Mouse (Mus musculus) kidney, embryonic 15.5 days (tissue): ENCODE measurements around the gene Rcl1. TPM values are rescaled to one million over a fixed set of nuclear protein-coding genes. Genes with fewer than 3 reads are reported as not detected.

Experiments used
- ATAC-seq: fragments of 200-750 bp; cut with Nextera tagmentation; replicated peaks from 2 replicates; pipeline ENCODE4 v1.8.0; 2017; ENCODE audit warnings: moderate TSS enrichment; ENCODE audit not compliant: low FRiP score
- H3K27ac ChIP-seq: fragments of 300-500 bp; sonication (generic); 2 replicates; pipeline ENCODE4 v1.5.1; 2015; ENCODE audit warnings: mild to moderate bottlenecking, inconsistent platforms
- H3K27me3 ChIP-seq: fragments of 300-500 bp; sonication (generic); 2 replicates; pipeline ENCODE4 v1.6.1; 2015; ENCODE audit warnings: inconsistent platforms
- H3K36me3 ChIP-seq: fragments of 300-500 bp; sonication (generic); 2 replicates; pipeline ENCODE4 v1.6.1; 2015; ENCODE audit warnings: inconsistent platforms
- H3K4me1 ChIP-seq: fragments of 300-500 bp; sonication (generic); 2 replicates; pipeline ENCODE4 v1.6.1; 2015; ENCODE audit warnings: inconsistent platforms
- H3K4me2 ChIP-seq: fragments of 300-500 bp; sonication (generic); 2 replicates; pipeline ENCODE4 v1.6.1; 2015; ENCODE audit warnings: moderate library complexity, mild to moderate bottlenecking, inconsistent platforms
- H3K4me3 ChIP-seq: fragments of 300-500 bp; sonication (generic); replicated peaks from 2 replicates; pipeline ENCODE4 v1.5.1; 2015; ENCODE audit warnings: mild to moderate bottlenecking, inconsistent platforms
- H3K9ac ChIP-seq: fragments of 300-500 bp; sonication (generic); 2 replicates; pipeline ENCODE4 v1.6.1; 2015; ENCODE audit warnings: mild to moderate bottlenecking, inconsistent platforms
- H3K9me3 ChIP-seq: fragments of 300-500 bp; sonication (generic); replicated peaks from 2 replicates; pipeline ENCODE4 v1.6.1; 2016; ENCODE audit warnings: inconsistent platforms
- WGBS: fragments of 180-500 bp; shearing (Covaris S2); methylation state at CpG from one replicate; pipeline ENCODE4 v1.1.7; 2015; ENCODE audit warnings: mixed read lengths; 5-methylcytosine and 5-hydroxymethylcytosine counted together
- polyA plus RNA-seq: library from polyadenylated mRNA; unstranded; fragments of >200 nt; fragmentation: Nextera tagmentation; extraction: Ambion mirVana; gene quantifications from 2 replicates; pipeline ENCODE4 v1.2.1, GENCODE M21; 2015

Rcl1 gene
- polyA plus RNA-seq, 1 experiment from 2014 or later: 63.1 TPM

- Histone ChIP-seq H3K4me2 (no peak overlapping the region), H3K27ac (no peak overlapping the region), H3K27me3 (no peaks in the 10 kb centered on the region), H3K4me1 (peaks cover 10% of the 10 kb centered on the region), H3K9me3 (no peaks in the 10 kb centered on the region), H3K36me3 (no peaks in the 10 kb centered on the region), H3K9ac (no peak overlapping the region), H3K4me3 (no peak overlapping the region)
- WGBS: 54% methylated on average over 5 of the region's 5 CpGs
- no peak for ATAC-seq
Measured at GRCm38 (mm10) chr19:29069195-29069594, 32.0 kb upstream of the Rcl1 start.

DNA sequence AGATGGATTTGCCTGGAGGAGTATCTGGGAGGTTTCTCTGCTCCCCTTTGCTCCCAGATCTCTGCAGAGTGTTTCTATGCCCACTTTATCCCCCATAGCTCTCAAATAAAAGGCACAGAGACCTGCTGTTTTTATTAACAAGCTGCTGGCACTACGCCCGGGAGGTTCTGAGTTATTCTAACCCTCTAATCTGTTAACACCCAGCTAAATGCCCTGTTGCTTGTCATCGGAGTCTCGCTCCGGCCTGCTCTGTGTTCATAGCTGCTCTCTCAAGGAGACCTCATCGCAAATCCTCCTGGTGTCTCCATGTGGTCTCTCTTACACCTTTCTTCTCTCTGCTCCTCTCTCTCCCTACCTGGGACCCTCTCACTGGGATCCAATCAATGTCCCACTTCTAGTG is 26.4 kb upstream of the Rcl1 start:
- Histone ChIP-seq H3K4me3 (no peak overlapping the region), H3K27ac (no peak overlapping the region), H3K4me2 (no peak overlapping the region), H3K27me3 (no peaks in the 10 kb centered on the region), H3K9ac (no peak overlapping the region), H3K36me3 (no peaks in the 10 kb centered on the region), H3K9me3 (no peaks in the 10 kb centered on the region), H3K4me1 (no peaks in the 10 kb centered on the region)
- no peak for ATAC-seq
- WGBS: 50% methylated on average over 6 of the region's 6 CpGs

DNA sequence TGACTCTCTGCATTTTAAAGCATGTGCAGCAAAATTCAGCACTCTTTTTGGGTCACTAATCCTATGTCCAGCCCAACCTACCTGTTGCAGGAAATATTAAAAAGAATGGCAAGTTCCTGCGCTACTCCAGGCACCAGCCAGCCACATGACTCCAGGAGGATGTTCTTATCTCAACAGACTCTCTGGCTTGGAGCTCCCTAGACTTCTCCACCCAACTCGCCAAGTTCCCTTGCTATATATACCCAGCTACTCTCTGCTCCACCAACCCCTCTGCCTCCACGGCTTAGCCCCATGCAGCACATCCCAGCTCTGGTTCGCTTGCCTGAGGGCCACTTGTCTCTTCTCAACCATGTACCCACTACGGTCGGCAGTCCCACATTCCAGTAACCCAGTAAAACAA is 12.5 kb upstream of the Rcl1 start:
- no peaks in the 10 kb centered on the region for H3K36me3 ChIP-seq
- no peak overlapping the region for H3K4me3 ChIP-seq
- ATAC-seq: no peak
- H3K27ac ChIP-seq: no peak overlapping the region
- H3K9me3 ChIP-seq: 0 out of 2 replicates have a peak, but pooled peaks cover 5% of the 10 kb centered on the region
- 75% methylated on average over 6 of the region's 6 CpGs for WGBS
- no peaks in the 10 kb centered on the region for H3K4me1 ChIP-seq
- no peak overlapping the region for H3K9ac ChIP-seq
- no peaks in the 10 kb centered on the region for H3K27me3 ChIP-seq
- H3K4me2 ChIP-seq: no peak overlapping the region

DNA sequence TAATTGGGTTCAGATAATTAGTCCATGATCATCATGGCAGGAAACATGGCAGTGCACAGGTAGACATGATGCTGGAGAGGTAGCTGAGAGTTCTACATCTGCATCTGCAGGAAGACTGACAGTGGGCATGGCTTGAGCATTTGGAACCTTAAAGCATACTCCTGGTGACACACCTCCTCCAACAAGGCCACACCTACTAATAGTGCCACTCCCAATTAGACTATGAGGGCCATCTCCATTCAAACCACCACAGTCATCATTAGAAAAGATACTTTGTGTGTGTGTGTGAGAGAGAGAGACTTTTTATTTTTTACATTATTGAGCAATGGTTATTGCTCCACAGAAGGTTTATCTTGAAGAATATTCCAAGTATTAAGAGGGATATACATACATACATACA is 9.0 kb upstream of the Rcl1 start:
- H3K27me3 ChIP-seq: no peaks in the 10 kb centered on the region
- no peak overlapping the region for H3K9ac ChIP-seq
- H3K27ac ChIP-seq: no peak overlapping the region
- ATAC-seq: no peak
- no peaks in the 10 kb centered on the region for H3K4me1 ChIP-seq
- H3K36me3 ChIP-seq: no peaks in the 10 kb centered on the region
- no peaks in the 10 kb centered on the region for H3K9me3 ChIP-seq
- H3K4me3 ChIP-seq: no peak overlapping the region
- no peak overlapping the region for H3K4me2 ChIP-seq

- H3K27me3 ChIP-seq: no peaks in the 10 kb centered on the region
- H3K27ac ChIP-seq: no peak overlapping the region
- H3K4me2 ChIP-seq: no peak overlapping the region
- no peaks in the 10 kb centered on the region for H3K36me3 ChIP-seq
- no peaks in the 10 kb centered on the region for H3K9me3 ChIP-seq
- ATAC-seq: no peak
- H3K4me1 ChIP-seq: peaks cover 13% of the 10 kb centered on the region
- H3K9ac ChIP-seq: no peak overlapping the region
- H3K4me3 ChIP-seq: no peak overlapping the region
- 81% methylated on average over 5 of the region's 5 CpGs for WGBS
Measured at GRCm38 (mm10) chr19:29099106-29099505, 2.1 kb upstream of the Rcl1 start.

DNA sequence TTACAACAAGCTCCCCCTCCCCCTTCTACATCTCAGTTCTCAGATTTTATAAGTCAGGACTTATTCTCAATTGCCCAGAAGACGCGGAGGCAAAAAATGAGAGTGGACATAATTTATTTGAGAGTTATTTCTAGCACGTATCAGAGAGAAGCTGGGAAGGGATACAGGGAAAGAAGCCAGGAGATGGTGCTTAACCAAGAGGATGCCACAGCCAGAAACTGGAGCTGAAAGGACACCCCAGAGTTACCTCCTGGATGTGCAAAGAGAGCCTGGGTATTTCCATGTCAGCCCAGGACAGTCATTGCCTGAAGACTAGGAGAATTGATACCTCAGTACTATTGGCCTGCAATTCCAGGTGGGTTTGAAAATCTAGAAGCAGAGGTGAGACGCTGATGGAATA is 1.6 kb upstream of the Rcl1 start:
- no peak for ATAC-seq
- no peak overlapping the region for H3K9ac ChIP-seq
- no peaks in the 10 kb centered on the region for H3K27me3 ChIP-seq
- H3K4me3 ChIP-seq: no peak overlapping the region
- H3K9me3 ChIP-seq: no peaks in the 10 kb centered on the region
- H3K4me2 ChIP-seq: peak overlapping the region; percentile 75; the same call in 1 of the 2 replicates
- no peak overlapping the region for H3K27ac ChIP-seq
- no peaks in the 10 kb centered on the region for H3K36me3 ChIP-seq
- whole genome bisulfite sequencing: 71% methylated on average over 4 of the region's 4 CpGs
- peaks cover 17% of the 10 kb centered on the region for H3K4me1 ChIP-seq

DNA sequence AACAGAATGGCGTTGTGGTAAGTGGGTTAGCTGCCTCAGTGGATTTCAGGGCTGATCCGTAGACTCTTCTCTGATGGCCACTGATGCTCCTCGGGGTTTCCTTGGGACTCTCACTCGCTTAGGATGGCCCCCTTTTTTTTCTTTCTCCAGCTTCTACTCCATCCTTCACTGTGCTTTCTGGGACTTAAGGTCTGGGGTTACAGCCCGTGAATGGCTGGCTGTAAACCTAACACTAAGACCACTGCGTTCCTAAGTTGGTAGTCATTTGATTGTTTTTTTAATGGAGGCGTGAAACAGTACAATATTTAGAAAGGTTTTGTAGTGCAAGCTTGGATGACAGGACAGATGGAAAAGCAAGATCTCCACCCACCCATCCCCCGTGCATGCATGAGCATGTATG is 914 bp upstream of the Rcl1 start:
- H3K9ac ChIP-seq: peak overlapping the region; percentile 58; the same call in 1 of the 2 replicates
- H3K9me3 ChIP-seq: no peaks in the 10 kb centered on the region
- no peaks in the 10 kb centered on the region for H3K27me3 ChIP-seq
- H3K4me1 ChIP-seq: peaks cover 17% of the 10 kb centered on the region
- peak overlapping the region; percentile 75 for H3K4me2 ChIP-seq
- 9% methylated on average over 8 of the region's 8 CpGs for WGBS
- peak overlapping the region; percentile 82 for H3K4me3 ChIP-seq
- H3K27ac ChIP-seq: peak overlapping the region; percentile 70; the same call in 1 of the 2 replicates
- H3K36me3 ChIP-seq: no peaks in the 10 kb centered on the region
- no peak for ATAC-seq

- peaks cover 17% of the 10 kb centered on the region for H3K4me1 ChIP-seq
- peak; percentile 24 for ATAC-seq
- no peaks in the 10 kb centered on the region; the same call in 1 of the 2 replicates for H3K36me3 ChIP-seq
- H3K27me3 ChIP-seq: no peaks in the 10 kb centered on the region
- H3K4me3 ChIP-seq: peak overlapping the region; percentile 82
- peak overlapping the region; percentile 66 for H3K27ac ChIP-seq
- no peaks in the 10 kb centered on the region for H3K9me3 ChIP-seq
- WGBS: under 1% methylated on average over 25 of the region's 27 CpGs
- H3K4me2 ChIP-seq: peak overlapping the region; percentile 75
- peak overlapping the region; percentile 69 for H3K9ac ChIP-seq
Measured at GRCm38 (mm10) chr19:29101591-29101990, 416 bp downstream of the Rcl1 start.

DNA sequence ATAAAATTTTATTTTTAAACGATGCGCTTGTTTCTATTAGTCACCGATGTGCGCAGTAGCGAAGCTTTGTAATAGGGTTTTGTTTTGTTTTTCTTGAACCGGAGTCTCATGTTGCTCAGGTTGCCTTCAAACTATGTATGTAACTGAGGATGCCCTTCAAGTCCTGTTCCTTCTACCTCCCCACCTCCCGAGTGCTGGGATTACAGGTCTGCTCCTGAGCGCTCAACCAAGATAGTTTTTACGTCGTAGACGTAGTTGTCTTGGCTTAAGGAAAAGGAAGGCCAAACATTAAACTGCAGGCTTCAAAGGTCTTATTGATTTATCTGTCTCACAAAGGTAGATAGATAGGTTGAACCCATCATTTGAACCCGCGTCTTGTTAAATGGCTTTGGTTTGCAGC is 923 bp downstream of the Rcl1 start:
- Histone ChIP-seq H3K9me3 (no peaks in the 10 kb centered on the region), H3K36me3 (no peaks in the 10 kb centered on the region; the same call in 1 of the 2 replicates), H3K4me2 (peak overlapping the region; percentile 75), H3K4me1 (peaks cover 17% of the 10 kb centered on the region), H3K27me3 (no peaks in the 10 kb centered on the region), H3K9ac (peak overlapping the region; percentile 69), H3K27ac (no peak overlapping the region), H3K4me3 (peak overlapping the region; percentile 82)
- no peak for ATAC-seq
- 11% methylated on average over 13 of the region's 13 CpGs for WGBS

GRCm38 (mm10) chr19:29105816-29106215 is 4.6 kb downstream of the Rcl1 start:
- no peak overlapping the region for H3K27ac ChIP-seq
- no peak overlapping the region for H3K9ac ChIP-seq
- no peak overlapping the region for H3K4me2 ChIP-seq
- no peaks in the 10 kb centered on the region; the same call in 1 of the 2 replicates for H3K36me3 ChIP-seq
- no peaks in the 10 kb centered on the region for H3K9me3 ChIP-seq
- H3K4me3 ChIP-seq: no peak overlapping the region
- H3K27me3 ChIP-seq: no peaks in the 10 kb centered on the region
- peaks cover 8% of the 10 kb centered on the region; the same call in 1 of the 2 replicates for H3K4me1 ChIP-seq
- no peak for ATAC-seq
- WGBS: 95% methylated on average over 4 of the region's 4 CpGs

DNA sequence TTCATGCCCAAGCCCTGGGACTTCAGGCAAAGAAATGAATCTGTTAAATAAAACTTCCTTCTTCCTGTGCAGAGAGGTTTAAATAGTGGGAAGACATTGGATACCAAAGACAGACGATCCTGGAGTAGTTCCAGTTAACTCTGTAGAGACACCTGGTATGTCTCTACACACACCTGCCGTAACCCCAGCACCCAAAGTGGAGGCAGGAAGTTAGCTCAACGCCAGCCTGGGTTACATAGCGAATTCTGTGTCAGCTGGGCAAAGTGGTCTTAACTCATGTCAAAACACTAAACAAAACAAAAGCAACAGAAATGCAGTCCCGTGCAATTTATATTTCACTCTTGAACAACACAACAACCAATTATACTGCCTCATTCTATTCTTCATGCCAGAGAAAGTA is 5.1 kb downstream of the Rcl1 start:
- H3K9me3 ChIP-seq: no peaks in the 10 kb centered on the region
- H3K4me3 ChIP-seq: no peak overlapping the region
- H3K4me2 ChIP-seq: no peak overlapping the region
- H3K9ac ChIP-seq: no peak overlapping the region
- WGBS: 85% methylated on average over 5 of the region's 5 CpGs
- ATAC-seq: no peak
- no peaks in the 10 kb centered on the region for H3K27me3 ChIP-seq
- no peaks in the 10 kb centered on the region; the same call in 1 of the 2 replicates for H3K36me3 ChIP-seq
- peaks cover 8% of the 10 kb centered on the region; the same call in 1 of the 2 replicates for H3K4me1 ChIP-seq
- no peak overlapping the region for H3K27ac ChIP-seq

DNA sequence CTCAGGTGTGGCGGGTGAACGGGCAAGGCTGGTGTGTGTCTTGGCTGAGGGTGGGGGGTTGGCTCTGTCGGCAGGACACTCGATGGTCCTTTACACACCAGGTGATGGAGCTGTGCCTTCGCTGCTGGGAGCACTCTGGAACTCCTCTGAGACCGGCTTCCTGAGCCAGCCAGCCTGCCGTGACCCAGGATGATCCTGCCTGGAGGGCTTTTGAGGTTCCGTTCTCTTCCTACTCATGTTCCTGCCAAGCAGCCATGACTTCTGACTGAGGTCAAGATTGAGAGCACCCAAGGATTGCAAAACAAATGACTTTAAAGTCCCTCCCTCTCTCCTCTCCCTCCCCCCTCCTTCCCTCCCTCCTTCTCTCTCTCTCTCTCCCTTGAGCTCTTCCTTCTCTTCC is 11.5 kb downstream of the Rcl1 start:
- peak; percentile 54; the same call in 1 of the 2 replicates for ATAC-seq
- WGBS: 48% methylated on average over 8 of the region's 8 CpGs
- Histone ChIP-seq H3K4me1 (peaks cover 5% of the 10 kb centered on the region), H3K4me2 (no peak overlapping the region), H3K9me3 (no peaks in the 10 kb centered on the region), H3K27me3 (no peaks in the 10 kb centered on the region), H3K4me3 (no peak overlapping the region), H3K27ac (no peak overlapping the region), H3K9ac (no peak overlapping the region), H3K36me3 (peaks cover 8% of the 10 kb centered on the region)
